Mouse (Mus musculus): ENCODE results near the gene Jade3. TPM values are rescaled to one million over a fixed set of nuclear protein-coding genes. Genes with fewer than 3 reads are reported as not detected.

Gene Jade3
- polyA plus RNA-seq, 1 experiment from 2014 or later = 11.7 TPM

DNA sequence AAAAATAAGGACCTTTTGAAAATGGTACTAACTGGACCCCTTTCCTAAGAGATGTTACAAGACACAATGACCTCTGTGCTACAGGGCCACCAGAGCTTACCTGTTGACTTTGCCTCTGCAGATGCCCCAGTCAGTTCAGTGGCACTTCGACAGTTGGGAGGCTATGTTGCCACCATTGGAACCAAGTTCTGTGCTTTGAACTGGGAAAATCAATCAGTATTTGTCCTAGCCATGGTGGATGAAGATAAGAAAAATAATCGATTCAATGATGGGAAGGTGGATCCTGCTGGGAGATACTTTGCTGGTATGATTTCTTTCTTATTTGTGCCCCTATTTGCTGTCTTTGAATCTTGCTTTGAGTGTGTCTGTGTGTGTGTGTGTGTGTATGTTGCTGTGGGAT is 126.7 kb downstream of the Jade3 start:
- no peaks in the 10 kb centered on the region for H3K27me3 ChIP-seq (ENCODE audit: control insufficient read depth, insufficient read depth, low read length)
- WGBS = 88% methylated on average over 2 of the region's 2 CpGs
- H3K4me1 ChIP-seq (replicated peaks; ENCODE audit: control insufficient read depth, insufficient read depth, low read length) = no peaks in the 10 kb centered on the region
- H3K4me2 ChIP-seq (ENCODE audit: low read depth, low read length, severe bottlenecking) = no peak overlapping the region
- ATAC-seq (replicated peaks; ENCODE audit: low FRiP score) (no peak), DNase-seq (ENCODE audit: low spot score) (no peak)
- no peak overlapping the region for H3K9ac ChIP-seq (ENCODE audit: low read length)
- no peaks in the 10 kb centered on the region for H3K9me3 ChIP-seq (ENCODE audit: control insufficient read depth, low read length)
- H3K27ac ChIP-seq (ENCODE audit: low read depth, low read length) = no peak overlapping the region
- no peaks in the 10 kb centered on the region for H3K36me3 ChIP-seq (ENCODE audit: control insufficient read depth, insufficient read depth, low read length)
- H3K4me3 ChIP-seq (ENCODE audit: low read depth, low read length) = no peak overlapping the region

- no peaks in the 10 kb centered on the region for H3K9me3 ChIP-seq (ENCODE audit: control insufficient read depth, low read length)
- H3K36me3 ChIP-seq (ENCODE audit: control insufficient read depth, insufficient read depth, low read length) = no peaks in the 10 kb centered on the region
- no peak for DNase-seq (ENCODE audit: low spot score)
- no peaks in the 10 kb centered on the region for H3K4me1 ChIP-seq (replicated peaks; ENCODE audit: control insufficient read depth, insufficient read depth, low read length)
- 28% methylated on average over 1 of the region's 1 CpGs for WGBS
- no peaks in the 10 kb centered on the region for H3K27me3 ChIP-seq (ENCODE audit: control insufficient read depth, insufficient read depth, low read length)
- no peak overlapping the region for H3K4me3 ChIP-seq (ENCODE audit: low read depth, low read length)
- H3K9ac ChIP-seq (ENCODE audit: low read length) = no peak overlapping the region
- H3K4me2 ChIP-seq (ENCODE audit: low read depth, low read length, severe bottlenecking) = no peak overlapping the region
- no peak for ATAC-seq (replicated peaks; ENCODE audit: low FRiP score)
- H3K27ac ChIP-seq (ENCODE audit: low read depth, low read length) = no peak overlapping the region
Measured at GRCm38 (mm10) chrX:20561846-20562245, 136.4 kb downstream of the Jade3 start.

- no peaks in the 10 kb centered on the region for H3K9me3 ChIP-seq (ENCODE audit: control insufficient read depth, low read length)
- DNase-seq (ENCODE audit: low spot score) (no peak), ATAC-seq (replicated peaks; ENCODE audit: low FRiP score) (no peak)
- no peak overlapping the region for H3K4me3 ChIP-seq (ENCODE audit: low read depth, low read length)
- no peak overlapping the region for H3K9ac ChIP-seq (ENCODE audit: low read length)
- H3K4me1 ChIP-seq (replicated peaks; ENCODE audit: control insufficient read depth, insufficient read depth, low read length) = no peaks in the 10 kb centered on the region
- H3K36me3 ChIP-seq (ENCODE audit: control insufficient read depth, insufficient read depth, low read length) = no peaks in the 10 kb centered on the region
- H3K27ac ChIP-seq (ENCODE audit: low read depth, low read length) = no peak overlapping the region
- 79% methylated on average over 4 of the region's 4 CpGs for WGBS
- H3K27me3 ChIP-seq (ENCODE audit: control insufficient read depth, insufficient read depth, low read length) = no peaks in the 10 kb centered on the region
- H3K4me2 ChIP-seq (ENCODE audit: low read depth, low read length, severe bottlenecking) = no peak overlapping the region
Measured at GRCm38 (mm10) chrX:20563941-20564340, 138.5 kb downstream of the Jade3 start.

Other genes starting within 250 kb of the Jade3 start
- 1.4 and 1.6 TPM in 2 replicates for gene Slc9a7, start 133.9 kb upstream of the Jade3 start, polyA plus RNA-seq (2014; fragmentation: Nextera tagmentation; extraction: Ambion mirVana)
- 21.2 and 26.5 TPM in 2 replicates for gene Rp2, start 61.2 kb upstream of the Jade3 start, polyA plus RNA-seq (2014; fragmentation: Nextera tagmentation; extraction: Ambion mirVana)
- 0.15 and 0.28 TPM in 2 replicates for gene Rgn, start 124.1 kb downstream of the Jade3 start, polyA plus RNA-seq (2014; fragmentation: Nextera tagmentation; extraction: Ambion mirVana)
- gene Rbm10, start 191.8 kb downstream of the Jade3 start, polyA plus RNA-seq (2014; fragmentation: Nextera tagmentation; extraction: Ambion mirVana) = 88.9 and 95.9 TPM in 2 replicates
- gene Ndufb11, start 191.9 kb downstream of the Jade3 start, polyA plus RNA-seq (2014; fragmentation: Nextera tagmentation; extraction: Ambion mirVana) = 172 and 184 TPM in 2 replicates
- gene Uba1, start 232.6 kb downstream of the Jade3 start, polyA plus RNA-seq (2014; fragmentation: Nextera tagmentation; extraction: Ambion mirVana) = 294 and 300 TPM in 2 replicates